Mouse (Mus musculus) layer of hippocampus, postnatal 10 days (tissue): ENCODE data around the gene Tcerg1l. TPM values are rescaled to one million over a fixed set of nuclear protein-coding genes. Genes with fewer than 3 reads are reported as not detected.
A peak's percentile ranks its signal among the peaks of the same experiment; 100 is the strongest.

Experiments
- DNase-seq, 2 experiments: peaks; one replicate each; pipeline ENCODE4 v3.0.0; 2021; ENCODE audit warnings: low spot score in 2 of 2
- total RNA-seq, 2 experiments: library from RNA; stranded (reverse); gene quantifications; 2 replicates each; pipeline ENCODE4 v1.2.3; 2021

Tcerg1l gene
- total RNA-seq, 2 experiments from 2014 or later: 12.8 to 16.1 TPM

GRCm38 (mm10) chr7:138224252-138224651 is 173.3 kb downstream of the Tcerg1l start:
- no peak for DNase-seq

- no peak for DNase-seq
Observed at GRCm38 (mm10) chr7:138222951-138223350, 174.6 kb downstream of the Tcerg1l start.

GRCm38 (mm10) chr7:138217556-138218098 is 179.9 kb downstream of the Tcerg1l start:
- no peak for DNase-seq

GRCm38 (mm10) chr7:138215177-138215830 is 182.2 kb downstream of the Tcerg1l start:
- DNase-seq: peak; percentile 10 to 25

GRCm38 (mm10) chr7:138214710-138215109 is 182.8 kb downstream of the Tcerg1l start:
- DNase-seq: no peak

GRCm38 (mm10) chr7:138209769-138210168 is 187.8 kb downstream of the Tcerg1l start:
- DNase-seq: no peak

- DNase-seq: no peak
Observed at GRCm38 (mm10) chr7:138205124-138205523, 192.4 kb downstream of the Tcerg1l start.

GRCm38 (mm10) chr7:138202162-138202832 is 195.2 kb downstream of the Tcerg1l start:
- DNase-seq: no peak

GRCm38 (mm10) chr7:138199333-138200058 is 198.0 kb downstream of the Tcerg1l start:
- DNase-seq: no peak

GRCm38 (mm10) chr7:138196139-138196538 is 201.4 kb downstream of the Tcerg1l start:
- no peak for DNase-seq

GRCm38 (mm10) chr7:138184197-138184596 is 213.3 kb downstream of the Tcerg1l start:
- no peak for DNase-seq

GRCm38 (mm10) chr7:138182216-138182615 is 215.3 kb downstream of the Tcerg1l start:
- no peak for DNase-seq

- no peak for DNase-seq
Observed at GRCm38 (mm10) chr7:138178617-138179016, 218.9 kb downstream of the Tcerg1l start.

- peak in 1 of 2 experiments; percentile 50 for DNase-seq
Observed at GRCm38 (mm10) chr7:138176026-138176425, 221.5 kb downstream of the Tcerg1l start.

GRCm38 (mm10) chr7:138170389-138170788 is 227.1 kb downstream of the Tcerg1l start:
- no peak for DNase-seq
